ENCODE assay signal across 16 mouse cellular contexts in the genomic region with DNA sequence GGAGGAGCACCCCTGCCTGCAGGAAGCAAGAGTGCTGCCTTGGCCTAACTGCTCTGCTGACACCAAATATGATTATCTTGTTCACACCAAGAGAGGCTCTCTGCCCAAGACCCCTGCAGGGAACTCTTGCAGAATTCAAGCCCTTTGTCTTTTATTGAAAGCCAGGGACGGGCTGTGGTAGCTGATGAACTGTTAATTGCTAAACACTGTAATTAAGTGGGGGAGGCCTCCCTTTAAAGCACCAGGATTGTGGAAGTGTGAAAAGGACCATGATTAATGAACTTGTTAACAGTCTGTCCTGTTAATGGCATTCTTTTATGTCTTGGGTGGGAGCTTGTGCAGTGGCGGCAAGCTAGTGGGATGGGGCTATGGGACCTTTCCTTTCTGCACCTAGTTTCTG.
"Had no signal": no experiment of that assay in that cellular context is flagged by ENCODE, and none has a peak within 500 bp of the region (broad histone marks: within the 10 kb centered on the region; RNA-seq: fewer than 3 reads in every experiment).

No protein-coding gene starts in this region.

- H3K4me2 ChIP-seq: limb, embryonic 15.5 days; liver, embryonic 12.5 days; lung, embryonic 14.5 days; midbrain, embryonic 11.5 days had no signal

- H3K4me1 ChIP-seq: liver, embryonic 12.5 days had no signal

- H3K27ac ChIP-seq: limb, embryonic 15.5 days; liver, embryonic 12.5 days; macrophage had no signal

- H3K9ac ChIP-seq: limb, embryonic 15.5 days; liver, embryonic 12.5 days; lung, embryonic 14.5 days had no signal

- H3K36me3 ChIP-seq: limb, embryonic 15.5 days; liver, embryonic 12.5 days had no signal

- H3K4me3 ChIP-seq: limb, embryonic 15.5 days; liver, embryonic 12.5 days; megakaryocyte, embryonic 14.5 days had no signal

- H3K9me3 ChIP-seq: limb, embryonic 15.5 days; liver, embryonic 12.5 days had no signal

- DNase-seq: kidney, adult 8-10 months; kidney, postnatal 25 days; layer of hippocampus, adult 9-11 months; layer of hippocampus, postnatal 36 days; lung, embryonic 14.5 days; lung, postnatal 14 days; right cerebral cortex, postnatal 4 days; spleen, adult 18-20 months; thymus, adult 18-20 months; thymus, postnatal 36 days had no signal

- H3K27me3 ChIP-seq: liver, embryonic 12.5 days had no signal

- ATAC-seq: liver, embryonic 12.5 days; midbrain, embryonic 16.5 days had no signal
